Mouse (Mus musculus) liver, postnatal 0 days (tissue): Measurements from ENCODE around the gene E130308A19Rik. TPM values are rescaled to one million over a fixed set of nuclear protein-coding genes. Genes with fewer than 3 reads are reported as not detected.
A peak's percentile ranks its signal among the peaks of the same experiment; 100 is the strongest.
"Not testable (repeated sequence)": the region's sequence is repeated elsewhere in the genome, so short reads cannot be mapped to it uniquely, and the experiment has no call there.

Experiments
- ATAC-seq: fragments of 200-750 bp; cut with Nextera tagmentation; 2 replicates; pipeline ENCODE4 v1.8.0; 2017; ENCODE audit warnings: mild to moderate bottlenecking, moderate library complexity
- DNase-seq: peaks from one replicate; pipeline ENCODE4 v3.0.0-alpha.2; 2016
- H3K27ac ChIP-seq: fragments of 300-500 bp; sonication (generic); 2 replicates; pipeline ENCODE4 v1.5.1; 2014; ENCODE audit warnings: antibody characterized with exemption, moderate library complexity, mild to moderate bottlenecking, low read depth
- H3K27me3 ChIP-seq: fragments of 300-500 bp; sonication (generic); 2 replicates; pipeline ENCODE4 v1.6.1; 2014; ENCODE audit warnings: low read length, control low read depth, mixed read lengths; ENCODE audit not compliant: insufficient read depth
- H3K36me3 ChIP-seq: fragments of 300-500 bp; sonication (generic); replicated peaks from 2 replicates; pipeline ENCODE4 v1.6.1; 2014; ENCODE audit warnings: mild to moderate bottlenecking, control low read depth, low read length, moderate library complexity, mixed read lengths; ENCODE audit not compliant: insufficient read depth
- H3K4me1 ChIP-seq: fragments of 300-500 bp; sonication (generic); 2 replicates; pipeline ENCODE4 v1.6.1; 2014; ENCODE audit warnings: antibody characterized with exemption, mild to moderate bottlenecking, control low read depth; ENCODE audit not compliant: insufficient read depth
- H3K4me2 ChIP-seq: fragments of 300-500 bp; sonication (generic); 2 replicates; pipeline ENCODE4 v1.6.1; 2014; ENCODE audit warnings: low read depth, mild to moderate bottlenecking, low read length, moderate library complexity, mixed read lengths
- H3K4me3 ChIP-seq: fragments of 300-500 bp; sonication (generic); 2 replicates; pipeline ENCODE4 v1.5.1; 2014; ENCODE audit warnings: low read depth, low read length
- H3K9ac ChIP-seq: fragments of 300-500 bp; sonication (generic); replicated peaks from 2 replicates; pipeline ENCODE4 v1.6.1; 2014; ENCODE audit warnings: mild to moderate bottlenecking, moderate library complexity
- H3K9me3 ChIP-seq: fragments of 300-500 bp; sonication (generic); 2 replicates; pipeline ENCODE4 v1.6.1; 2016; ENCODE audit warnings: mild to moderate bottlenecking, control low read depth, low read length, mixed read lengths
- CTCF ChIP-seq: sonication (generic); IDR thresholded peaks from 2 replicates; pipeline ENCODE4 v1.5.1; 2016; ENCODE audit warnings: antibody characterized with exemption, low read depth
- EP300 ChIP-seq: IDR thresholded peaks from 2 replicates; pipeline ENCODE4 v1.6.1; 2016; ENCODE audit warnings: antibody characterized with exemption, low read depth, mild to moderate bottlenecking
- WGBS: fragments of 180-500 bp; shearing (Covaris S2); extraction: QIAGEN DNeasy Blood & Tissue Kit; methylation state at CpG from one replicate; pipeline ENCODE4 v1.1.7; 2014; ENCODE audit not compliant: insufficient replicate concordance; 5-methylcytosine and 5-hydroxymethylcytosine counted together
- polyA plus RNA-seq: library from polyadenylated mRNA; unstranded; fragments of >200 nt; fragmentation: Nextera tagmentation; extraction: Ambion mirVana; gene quantifications from 2 replicates; pipeline ENCODE4 v1.2.1, GENCODE M21; 2015

Gene E130308A19Rik
- polyA plus RNA-seq, 1 experiment from 2014 or later: 5.5 TPM

GRCm38 (mm10) chr4:59786661-59787060 is 160.7 kb downstream of the E130308A19Rik start:
- ATAC-seq (no peak), DNase-seq (peak; percentile 84)
- Histone ChIP-seq H3K9ac (no peak overlapping the region), H3K27ac (no peak overlapping the region), H3K4me3 (no peak overlapping the region), H3K27me3 (no peaks in the 10 kb centered on the region), H3K9me3 (no peaks in the 10 kb centered on the region), H3K4me1 (peaks cover 5% of the 10 kb centered on the region; the same call in 1 of the 2 replicates), H3K36me3 (no peaks in the 10 kb centered on the region), H3K4me2 (no peak overlapping the region)
- TF ChIP-seq EP300 (no peak), CTCF (peak; percentile 98)
- 1% methylated on average over 7 of the region's 7 CpGs for WGBS

- DNase-seq (no peak), ATAC-seq (no peak)
- no peaks in the 10 kb centered on the region for H3K27me3 ChIP-seq
- 62% methylated on average over 6 of the region's 6 CpGs for WGBS
- no peaks in the 10 kb centered on the region for H3K9me3 ChIP-seq
- no peak overlapping the region for H3K4me3 ChIP-seq
- H3K4me1 ChIP-seq: peaks cover 5% of the 10 kb centered on the region; the same call in 1 of the 2 replicates
- TF ChIP-seq EP300 (no peak), CTCF (no peak)
- H3K27ac ChIP-seq: no peak overlapping the region
- H3K36me3 ChIP-seq: no peaks in the 10 kb centered on the region
- no peak overlapping the region for H3K4me2 ChIP-seq
- H3K9ac ChIP-seq: no peak overlapping the region
Observed at GRCm38 (mm10) chr4:59787126-59787525, 161.1 kb downstream of the E130308A19Rik start.

- no peak overlapping the region for H3K27ac ChIP-seq
- no peaks in the 10 kb centered on the region for H3K36me3 ChIP-seq
- no peak for TF ChIP-seq CTCF
- TF ChIP-seq EP300: no peak
- no peaks in the 10 kb centered on the region for H3K9me3 ChIP-seq
- H3K4me1 ChIP-seq: no peaks in the 10 kb centered on the region
- no peak overlapping the region for H3K4me3 ChIP-seq
- DNase-seq: no peak
- H3K27me3 ChIP-seq: no peaks in the 10 kb centered on the region
- H3K9ac ChIP-seq: no peak overlapping the region
- no peak overlapping the region for H3K4me2 ChIP-seq
- ATAC-seq: no peak
Observed at GRCm38 (mm10) chr4:59789015-59789414, 163.0 kb downstream of the E130308A19Rik start.

GRCm38 (mm10) chr4:59793626-59794025 is 167.6 kb downstream of the E130308A19Rik start:
- H3K4me3 ChIP-seq, H3K27me3 ChIP-seq, H3K9me3 ChIP-seq, H3K36me3 ChIP-seq, DNase-seq, ATAC-seq, H3K27ac ChIP-seq, H3K9ac ChIP-seq, H3K4me2 ChIP-seq, H3K4me1 ChIP-seq: not testable (repeated sequence)
- 85% methylated on average over 2 of the region's 2 CpGs for WGBS
- TF ChIP-seq CTCF: peak; percentile 39; the same call in 1 of the 2 replicates

GRCm38 (mm10) chr4:59794116-59794515 is 168.1 kb downstream of the E130308A19Rik start:
- no peak overlapping the region for H3K4me3 ChIP-seq
- WGBS: 79% methylated on average over 2 of the region's 2 CpGs
- TF ChIP-seq EP300 (no peak), CTCF (0 out of 2 replicates have a peak, but pooled peaks have one; percentile 10)

GRCm38 (mm10) chr4:59795788-59796455 is 169.9 kb downstream of the E130308A19Rik start:
- 62% methylated on average over 2 of the region's 2 CpGs for WGBS
- DNase-seq: no peak
- Histone ChIP-seq H3K27ac (no peak overlapping the region), H3K36me3 (no peaks in the 10 kb centered on the region), H3K4me1 (no peaks in the 10 kb centered on the region), H3K4me2 (no peak overlapping the region), H3K9me3 (no peaks in the 10 kb centered on the region), H3K9ac (no peak overlapping the region), H3K27me3 (no peaks in the 10 kb centered on the region), H3K4me3 (no peak overlapping the region)
- TF ChIP-seq EP300 (no peak), CTCF (no peak)
- ATAC-seq: no peak

More at GRCm38 (mm10) chr4:59794116-59794515, 168.1 kb downstream of the E130308A19Rik start:
- Histone ChIP-seq H3K9me3 (no peaks in the 10 kb centered on the region), H3K4me1 (no peaks in the 10 kb centered on the region), H3K4me2 (no peak overlapping the region), H3K27me3 (no peaks in the 10 kb centered on the region), H3K36me3 (no peaks in the 10 kb centered on the region), H3K27ac (no peak overlapping the region), H3K9ac (no peak overlapping the region)
- DNase-seq (no peak), ATAC-seq (no peak)

- DNase-seq (no peak), ATAC-seq (no peak)
- Histone ChIP-seq H3K4me3 (no peak overlapping the region), H3K36me3 (no peaks in the 10 kb centered on the region), H3K27ac (no peak overlapping the region), H3K4me1 (peaks cover 16% of the 10 kb centered on the region), H3K27me3 (no peaks in the 10 kb centered on the region), H3K9me3 (no peaks in the 10 kb centered on the region), H3K9ac (no peak overlapping the region), H3K4me2 (no peak overlapping the region)
- TF ChIP-seq EP300 (no peak), CTCF (no peak)
- WGBS: 75% methylated on average over 5 of the region's 5 CpGs
Observed at GRCm38 (mm10) chr4:59800181-59800580, 174.2 kb downstream of the E130308A19Rik start.
